Mouse (Mus musculus): ENCODE results near the gene Rpl18.
A peak's percentile ranks its signal among the peaks of the same experiment; 100 is the strongest.

Gene Rpl18

GRCm38 (mm10) chr7:45733477-45733876 lies 18.2 kb downstream of the Rpl18 start:
- DNase-seq (ENCODE audit: low spot score), result no peak

- peak; percentile 71 for DNase-seq (ENCODE audit: low spot score)
These were observed 24.0 kb downstream of the Rpl18 start for GRCm38 (mm10) chr7:45739162-45739763.

- DNase-seq (ENCODE audit: low spot score), result no peak
These were observed 24.6 kb downstream of the Rpl18 start for GRCm38 (mm10) chr7:45739820-45740219.

GRCm38 (mm10) chr7:45741308-45741707 lies 26.1 kb downstream of the Rpl18 start:
- no peak for DNase-seq (ENCODE audit: low spot score)

- no peak for DNase-seq (ENCODE audit: low spot score)
These were observed 26.5 kb downstream of the Rpl18 start for GRCm38 (mm10) chr7:45741777-45742176.

GRCm38 (mm10) chr7:45742338-45742737 lies 27.1 kb downstream of the Rpl18 start:
- no peak for DNase-seq (ENCODE audit: low spot score)

GRCm38 (mm10) chr7:45744387-45744786 lies 29.1 kb downstream of the Rpl18 start:
- peak; percentile 81 for DNase-seq (ENCODE audit: low spot score)

- DNase-seq (ENCODE audit: low spot score), result no peak
These were observed 31.3 kb downstream of the Rpl18 start for GRCm38 (mm10) chr7:45746518-45746917.

GRCm38 (mm10) chr7:45747450-45747849 lies 32.2 kb downstream of the Rpl18 start:
- DNase-seq (ENCODE audit: low spot score), result no peak

- no peak for DNase-seq (ENCODE audit: low spot score)
These were observed 32.9 kb downstream of the Rpl18 start for GRCm38 (mm10) chr7:45748110-45748509.

- DNase-seq (ENCODE audit: low spot score), result no peak
These were observed 34.1 kb downstream of the Rpl18 start for GRCm38 (mm10) chr7:45749401-45749800.

GRCm38 (mm10) chr7:45750162-45750561 lies 34.9 kb downstream of the Rpl18 start:
- no peak for DNase-seq (ENCODE audit: low spot score)

- no peak for DNase-seq (ENCODE audit: low spot score)
These were observed 40.4 kb downstream of the Rpl18 start for GRCm38 (mm10) chr7:45755703-45756102.

- DNase-seq (ENCODE audit: low spot score), result no peak
These were observed 44.1 kb downstream of the Rpl18 start for GRCm38 (mm10) chr7:45759400-45759799.

GRCm38 (mm10) chr7:45760151-45760550 lies 44.9 kb downstream of the Rpl18 start:
- DNase-seq (ENCODE audit: low spot score), result no peak

GRCm38 (mm10) chr7:45765995-45766394 lies 50.7 kb downstream of the Rpl18 start:
- DNase-seq (ENCODE audit: low spot score), result no peak

- DNase-seq (ENCODE audit: low spot score), result no peak
These were observed 51.5 kb downstream of the Rpl18 start for GRCm38 (mm10) chr7:45766764-45767163.

GRCm38 (mm10) chr7:45767500-45767899 lies 52.2 kb downstream of the Rpl18 start:
- no peak for DNase-seq (ENCODE audit: low spot score)

All from ovary, postnatal 14 days (tissue).